Mouse (Mus musculus) intestine, embryonic 16.5 days (tissue): ENCODE results near the gene Abhd12. TPM values are rescaled to one million over a fixed set of nuclear protein-coding genes. Genes with fewer than 3 reads are reported as not detected.

ENCODE experiments used
- ATAC-seq: fragments of 200-750 bp; cut with Nextera tagmentation; 2 replicates; pipeline ENCODE4 v1.8.0; 2017; ENCODE audit warnings: moderate TSS enrichment, moderate library complexity
- H3K27ac ChIP-seq: fragments of 300-500 bp; sonication (generic); 2 replicates; pipeline ENCODE4 v1.5.1; 2014; ENCODE audit warnings: mild to moderate bottlenecking, low read length
- H3K27me3 ChIP-seq: fragments of 300-500 bp; sonication (generic); replicated peaks from 2 replicates; pipeline ENCODE4 v1.6.1; 2014; ENCODE audit warnings: low read length, control low read depth, mixed read lengths; ENCODE audit not compliant: control insufficient read depth, insufficient read depth
- H3K36me3 ChIP-seq: fragments of 300-500 bp; sonication (generic); 2 replicates; pipeline ENCODE4 v1.6.1; 2014; ENCODE audit warnings: low read length, control low read depth; ENCODE audit not compliant: control insufficient read depth, insufficient read depth
- H3K4me1 ChIP-seq: fragments of 300-500 bp; sonication (generic); 2 replicates; pipeline ENCODE4 v1.6.1; 2014; ENCODE audit warnings: low read length, control low read depth, mixed read lengths; ENCODE audit not compliant: control insufficient read depth, insufficient read depth
- H3K4me2 ChIP-seq: fragments of 300-500 bp; sonication (generic); 2 replicates; pipeline ENCODE4 v1.6.1; 2014; ENCODE audit warnings: low read depth, low read length, control low read depth
- H3K4me3 ChIP-seq: fragments of 300-500 bp; sonication (generic); 2 replicates; pipeline ENCODE4 v1.5.1; 2014; ENCODE audit warnings: mild to moderate bottlenecking, low read length
- H3K9ac ChIP-seq: fragments of 300-500 bp; sonication (generic); 2 replicates; pipeline ENCODE4 v1.6.1; 2014; ENCODE audit warnings: low read depth, low read length
- H3K9me3 ChIP-seq: fragments of 300-500 bp; sonication (generic); 2 replicates; pipeline ENCODE4 v1.6.1; 2016; ENCODE audit warnings: low read length, control low read depth; ENCODE audit not compliant: control insufficient read depth
- WGBS: fragments of 180-500 bp; shearing (Covaris S2); extraction: QIAGEN DNeasy Blood & Tissue Kit; methylation state at CpG from one replicate; pipeline ENCODE4 v1.1.7; 2014; 5-methylcytosine and 5-hydroxymethylcytosine counted together
- polyA plus RNA-seq: library from polyadenylated mRNA; unstranded; fragments of >200 nt; fragmentation: Nextera tagmentation; extraction: Ambion mirVana; gene quantifications from 2 replicates; pipeline ENCODE4 v1.2.1, GENCODE M21; 2015

Gene Abhd12
- polyA plus RNA-seq, 1 experiment from 2014 or later, result 52.1 TPM

GRCm38 (mm10) chr2:150830011-150830410, 74.5 kb downstream of the Abhd12 start:
- Histone ChIP-seq H3K9ac (no peak overlapping the region), H3K9me3 (no peaks in the 10 kb centered on the region), H3K27me3 (no peaks in the 10 kb centered on the region), H3K36me3 (peaks cover 29% of the 10 kb centered on the region), H3K4me1 (no peaks in the 10 kb centered on the region), H3K27ac (no peak overlapping the region), H3K4me3 (no peak overlapping the region), H3K4me2 (no peak overlapping the region)
- WGBS, result 96% methylated on average over 2 of the region's 2 CpGs
- ATAC-seq, result no peak

GRCm38 (mm10) chr2:150828654-150829053, 75.9 kb downstream of the Abhd12 start:
- Histone ChIP-seq H3K4me2 (no peak overlapping the region), H3K9me3 (no peaks in the 10 kb centered on the region), H3K27me3 (no peaks in the 10 kb centered on the region), H3K36me3 (peaks cover 32% of the 10 kb centered on the region), H3K4me1 (no peaks in the 10 kb centered on the region), H3K9ac (no peak overlapping the region), H3K27ac (no peak overlapping the region), H3K4me3 (no peak overlapping the region)
- no peak for ATAC-seq
- 78% methylated on average over 4 of the region's 4 CpGs for WGBS

GRCm38 (mm10) chr2:150828164-150828563, 76.4 kb downstream of the Abhd12 start:
- no peaks in the 10 kb centered on the region for H3K27me3 ChIP-seq
- peaks cover 32% of the 10 kb centered on the region for H3K36me3 ChIP-seq
- no peaks in the 10 kb centered on the region for H3K4me1 ChIP-seq
- WGBS, result 80% methylated on average over 3 of the region's 3 CpGs
- H3K9me3 ChIP-seq, result no peaks in the 10 kb centered on the region
- H3K4me3 ChIP-seq, result no peak overlapping the region
- no peak overlapping the region for H3K27ac ChIP-seq
- peak; percentile 50 for ATAC-seq
- H3K9ac ChIP-seq, result no peak overlapping the region
- H3K4me2 ChIP-seq, result no peak overlapping the region

GRCm38 (mm10) chr2:150826426-150826825, 78.1 kb downstream of the Abhd12 start:
- ATAC-seq, result no peak
- Histone ChIP-seq H3K36me3 (peaks cover 28% of the 10 kb centered on the region), H3K4me3 (no peak overlapping the region), H3K4me1 (no peaks in the 10 kb centered on the region), H3K27me3 (no peaks in the 10 kb centered on the region), H3K4me2 (no peak overlapping the region), H3K9ac (no peak overlapping the region), H3K27ac (no peak overlapping the region), H3K9me3 (no peaks in the 10 kb centered on the region)
- WGBS, result 80% methylated on average over 3 of the region's 3 CpGs

GRCm38 (mm10) chr2:150822987-150823386, 81.6 kb downstream of the Abhd12 start:
- no peaks in the 10 kb centered on the region for H3K4me1 ChIP-seq
- H3K27me3 ChIP-seq, result no peaks in the 10 kb centered on the region
- H3K9me3 ChIP-seq, result no peaks in the 10 kb centered on the region
- H3K9ac ChIP-seq, result no peak overlapping the region
- ATAC-seq, result no peak
- no peak overlapping the region for H3K4me3 ChIP-seq
- peaks cover 15% of the 10 kb centered on the region; the same call in 1 of the 2 replicates for H3K36me3 ChIP-seq
- no peak overlapping the region for H3K4me2 ChIP-seq
- 86% methylated on average over 8 of the region's 8 CpGs for WGBS
- no peak overlapping the region for H3K27ac ChIP-seq

- Histone ChIP-seq H3K9ac (no peak overlapping the region), H3K4me2 (no peak overlapping the region), H3K9me3 (no peaks in the 10 kb centered on the region), H3K4me1 (no peaks in the 10 kb centered on the region), H3K27me3 (no peaks in the 10 kb centered on the region), H3K27ac (no peak overlapping the region), H3K36me3 (peaks cover 10% of the 10 kb centered on the region; the same call in 1 of the 2 replicates), H3K4me3 (no peak overlapping the region)
- 87% methylated on average over 8 of the region's 8 CpGs for WGBS
- no peak for ATAC-seq
These were observed 83.8 kb downstream of the Abhd12 start for GRCm38 (mm10) chr2:150820720-150821119.

- H3K36me3 ChIP-seq, result peaks cover 17% of the 10 kb centered on the region; the same call in 1 of the 2 replicates
These were observed 85.8 kb downstream of the Abhd12 start for GRCm38 (mm10) chr2:150818742-150819141.

GRCm38 (mm10) chr2:150816676-150817402, 87.7 kb downstream of the Abhd12 start:
- no peak overlapping the region for H3K9ac ChIP-seq
- no peak for ATAC-seq
- peaks cover 28% of the 10 kb centered on the region; the same call in 1 of the 2 replicates for H3K36me3 ChIP-seq
- H3K27ac ChIP-seq, result no peak overlapping the region
- no peaks in the 10 kb centered on the region for H3K4me1 ChIP-seq
- H3K4me3 ChIP-seq, result no peak overlapping the region
- 92% methylated on average over 18 of the region's 18 CpGs for WGBS
- H3K27me3 ChIP-seq, result no peaks in the 10 kb centered on the region
- no peak overlapping the region for H3K4me2 ChIP-seq
- H3K9me3 ChIP-seq, result no peaks in the 10 kb centered on the region

More at GRCm38 (mm10) chr2:150818742-150819141, 85.8 kb downstream of the Abhd12 start:
- WGBS, result 92% methylated on average over 8 of the region's 8 CpGs
- no peaks in the 10 kb centered on the region for H3K4me1 ChIP-seq
- no peak overlapping the region for H3K27ac ChIP-seq
- no peak overlapping the region for H3K4me2 ChIP-seq
- no peak overlapping the region for H3K9ac ChIP-seq
- ATAC-seq, result no peak
- H3K27me3 ChIP-seq, result no peaks in the 10 kb centered on the region
- no peak overlapping the region for H3K4me3 ChIP-seq
- no peaks in the 10 kb centered on the region for H3K9me3 ChIP-seq

GRCm38 (mm10) chr2:150812816-150813215, 91.7 kb downstream of the Abhd12 start:
- Histone ChIP-seq H3K4me1 (no peaks in the 10 kb centered on the region), H3K9me3 (no peaks in the 10 kb centered on the region), H3K27me3 (no peaks in the 10 kb centered on the region), H3K4me3 (no peak overlapping the region), H3K27ac (no peak overlapping the region), H3K4me2 (no peak overlapping the region), H3K36me3 (peaks cover 30% of the 10 kb centered on the region), H3K9ac (no peak overlapping the region)
- ATAC-seq, result no peak
- WGBS, result 92% methylated on average over 6 of the region's 6 CpGs

GRCm38 (mm10) chr2:150810603-150811002, 93.9 kb downstream of the Abhd12 start:
- H3K9me3 ChIP-seq, result no peaks in the 10 kb centered on the region
- H3K4me2 ChIP-seq, result no peak overlapping the region
- H3K9ac ChIP-seq, result no peak overlapping the region
- H3K4me1 ChIP-seq, result no peaks in the 10 kb centered on the region
- WGBS, result 81% methylated on average over 5 of the region's 5 CpGs
- H3K36me3 ChIP-seq, result peaks cover 35% of the 10 kb centered on the region
- H3K27ac ChIP-seq, result no peak overlapping the region
- no peak for ATAC-seq
- H3K27me3 ChIP-seq, result no peaks in the 10 kb centered on the region
- no peak overlapping the region for H3K4me3 ChIP-seq
